Mouse (Mus musculus) liver, embryonic 14.5 days (tissue): Measurements from ENCODE around the gene Gm13696. TPM values are rescaled to one million over a fixed set of nuclear protein-coding genes. Genes with fewer than 3 reads are reported as not detected.
"Not testable (repeated sequence)": the region's sequence is repeated elsewhere in the genome, so short reads cannot be mapped to it uniquely, and the experiment has no call there.

Experiments used
- ATAC-seq: fragments of 200-750 bp; cut with Nextera tagmentation; 2 replicates; pipeline ENCODE4 v1.8.0; 2017; ENCODE audit warnings: moderate number of reproducible peaks, mild to moderate bottlenecking, moderate library complexity; ENCODE audit not compliant: insufficient read depth
- DNase-seq, 3 experiments: peaks; one replicate each; pipeline ENCODE4 v3.0.0-alpha.2; 2012 to 2013; ENCODE audit warnings: low read depth in 3 of 3, low spot score in 3 of 3
- H3K27ac ChIP-seq: fragments of 300-500 bp; sonication (generic); 2 replicates; pipeline ENCODE4 v1.5.1; 2014; ENCODE audit warnings: moderate library complexity, mild to moderate bottlenecking, control low read depth, inconsistent platforms
- H3K27me3 ChIP-seq: fragments of 300-500 bp; sonication (generic); 2 replicates; pipeline ENCODE4 v1.6.1; 2014; ENCODE audit warnings: mild to moderate bottlenecking, low read length, moderate library complexity; ENCODE audit not compliant: control insufficient read depth, insufficient read depth
- H3K36me3 ChIP-seq: fragments of 300-500 bp; sonication (generic); replicated peaks from 2 replicates; pipeline ENCODE4 v1.6.1; 2014; ENCODE audit warnings: low read depth; ENCODE audit not compliant: control insufficient read depth, insufficient read depth
- H3K4me1 ChIP-seq, 2 experiments: fragments of 200-500 bp in 1 of 2; fragments of 300-500 bp in 1 of 2; sonication (generic) in 1 of 2; replicated peaks; 2 replicates each; pipeline ENCODE4 v1.6.1; 2012 to 2014; ENCODE audit warnings: antibody characterized with exemption in 1 of 2, inconsistent platforms in 1 of 2, low read length in 1 of 2; ENCODE audit not compliant: control insufficient read depth in 2 of 2, insufficient read depth in 2 of 2
- H3K4me2 ChIP-seq: fragments of 300-500 bp; sonication (generic); 2 replicates; pipeline ENCODE4 v1.6.1; 2014; ENCODE audit warnings: low read depth, mild to moderate bottlenecking, control low read depth, moderate library complexity
- H3K4me3 ChIP-seq, 2 experiments: fragments of 200-500 bp in 1 of 2; fragments of 300-500 bp in 1 of 2; sonication (generic) in 1 of 2; 2 replicates each; pipeline ENCODE4 v1.5.1; 2012 to 2014; ENCODE audit warnings: low read depth in 2 of 2, low read length in 2 of 2, mild to moderate bottlenecking in 2 of 2, control low read depth in 1 of 2, inconsistent platforms in 1 of 2, moderate library complexity in 1 of 2; ENCODE audit not compliant: insufficient read depth in 1 of 2
- H3K9ac ChIP-seq: fragments of 300-500 bp; sonication (generic); replicated peaks from 2 replicates; pipeline ENCODE4 v1.6.1; 2014; ENCODE audit warnings: mild to moderate bottlenecking, control low read depth, moderate library complexity
- H3K9me3 ChIP-seq: fragments of 300-500 bp; sonication (generic); 2 replicates; pipeline ENCODE4 v1.6.1; 2016; ENCODE audit warnings: low read length, mixed read lengths; ENCODE audit not compliant: control insufficient read depth
- WGBS: fragments of 180-500 bp; shearing (Covaris S2); extraction: QIAGEN DNeasy Blood & Tissue Kit; methylation state at CpG from one replicate; pipeline ENCODE4 v1.1.7; 2014; ENCODE audit not compliant: insufficient replicate concordance; 5-methylcytosine and 5-hydroxymethylcytosine counted together
- polyA plus RNA-seq, 2 experiments: library from polyadenylated mRNA; depleted of rRNA in 1 of 2; stranded (reverse) in 1 of 2; unstranded in 1 of 2; fragments of >200 nt; fragmentation: Nextera tagmentation in 1 of 2; extraction: Ambion mirVana in 1 of 2; gene quantifications; 2 replicates each; pipeline versions ENCODE4 v1.2.1 to v1.2.3; 2012 to 2014

Gm13696 gene
- polyA plus RNA-seq, 2 experiments = not detected

DNA sequence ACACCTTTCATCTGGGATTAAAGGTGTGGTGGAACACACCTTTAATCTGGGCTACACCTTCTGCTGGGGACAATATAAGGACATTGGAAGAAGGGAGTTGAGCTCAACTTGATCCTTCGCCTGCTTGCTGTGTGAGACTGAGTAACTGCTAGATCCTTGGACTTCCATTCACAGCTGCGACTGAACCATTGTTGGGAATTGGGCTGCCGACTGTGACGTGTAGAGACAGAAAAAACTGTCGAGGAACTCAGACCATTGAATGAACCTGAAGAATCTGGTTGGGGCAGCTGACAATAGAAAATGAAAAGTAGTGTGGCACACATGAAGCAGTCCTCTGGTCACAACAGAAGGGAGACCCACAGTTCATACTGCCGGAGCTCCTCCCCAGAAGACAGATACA, 5.9 kb upstream of the Gm13696 start, which contains the start of gene Gm13695:
Gm13695 (plus strand) TSS at position 301 of the 400 bp plus-strand sequence.
- H3K9me3 ChIP-seq, H3K27ac ChIP-seq, H3K36me3 ChIP-seq, H3K4me1 ChIP-seq, ATAC-seq, DNase-seq, H3K9ac ChIP-seq, H3K4me2 ChIP-seq, H3K4me3 ChIP-seq, H3K27me3 ChIP-seq: not testable (repeated sequence)
- no CpG with 5 or more reads among the region's 6 CpGs for WGBS

- H3K27ac ChIP-seq, H3K27me3 ChIP-seq, H3K4me1 ChIP-seq, H3K9ac ChIP-seq, H3K4me3 ChIP-seq, H3K36me3 ChIP-seq, H3K4me2 ChIP-seq, ATAC-seq, DNase-seq, H3K9me3 ChIP-seq: not testable (repeated sequence)
- no CpG with 5 or more reads among the region's 6 CpGs for WGBS
These were observed 5.7 kb downstream of the Gm13696 start, which contains the start of gene Gm13694 for GRCm38 (mm10) chr2:83978633-83979032. TSS of gene Gm13694 (plus strand) at chr2:83978933.

DNA sequence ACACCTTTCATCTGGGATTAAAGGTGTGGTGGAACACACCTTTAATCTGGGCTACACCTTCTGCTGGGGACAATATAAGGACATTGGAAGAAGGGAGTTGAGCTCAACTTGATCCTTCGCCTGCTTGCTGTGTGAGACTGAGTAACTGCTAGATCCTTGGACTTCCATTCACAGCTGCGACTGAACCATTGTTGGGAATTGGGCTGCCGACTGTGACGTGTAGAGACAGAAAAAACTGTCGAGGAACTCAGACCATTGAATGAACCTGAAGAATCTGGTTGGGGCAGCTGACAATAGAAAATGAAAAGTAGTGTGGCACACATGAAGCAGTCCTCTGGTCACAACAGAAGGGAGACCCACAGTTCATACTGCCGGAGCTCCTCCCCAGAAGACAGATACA, 11.5 kb downstream of the Gm13696 start, which contains the start of gene Gm13697:
Gm13697 (plus strand) TSS at position 301 of the 400 bp plus-strand sequence.
- DNase-seq, H3K9me3 ChIP-seq, H3K4me1 ChIP-seq, ATAC-seq, H3K4me3 ChIP-seq, H3K4me2 ChIP-seq, H3K27ac ChIP-seq, H3K9ac ChIP-seq, H3K27me3 ChIP-seq, H3K36me3 ChIP-seq: not testable (repeated sequence)
- no CpG with 5 or more reads among the region's 6 CpGs for WGBS

GRCm38 (mm10) chr2:83990253-83990652, 17.3 kb downstream of the Gm13696 start, which contains the start of gene Gm13691:
TSS of gene Gm13691 (plus strand) at chr2:83990553.
- not testable (repeated sequence) for H3K4me1 ChIP-seq, H3K9me3 ChIP-seq, H3K27ac ChIP-seq, DNase-seq, H3K4me3 ChIP-seq, ATAC-seq, H3K9ac ChIP-seq, H3K36me3 ChIP-seq, H3K4me2 ChIP-seq, H3K27me3 ChIP-seq
- no CpG with 5 or more reads among the region's 6 CpGs for WGBS

- not testable (repeated sequence) for H3K4me1 ChIP-seq, H3K9me3 ChIP-seq, DNase-seq, H3K36me3 ChIP-seq, H3K27ac ChIP-seq, H3K27me3 ChIP-seq, H3K4me3 ChIP-seq, H3K9ac ChIP-seq
- WGBS = 12% methylated on average over 7 of the region's 9 CpGs
- peak; percentile 68 for ATAC-seq
- 0 out of 2 replicates have a peak overlapping the region, but pooled peaks have one; percentile 20 for H3K4me2 ChIP-seq
These were observed 20.8 kb downstream of the Gm13696 start for GRCm38 (mm10) chr2:83993639-83994255.

GRCm38 (mm10) chr2:83994526-83994925, 21.6 kb downstream of the Gm13696 start:
- H3K27me3 ChIP-seq, H3K9ac ChIP-seq, DNase-seq, H3K4me2 ChIP-seq, H3K4me3 ChIP-seq, H3K27ac ChIP-seq, ATAC-seq, H3K36me3 ChIP-seq, H3K4me1 ChIP-seq, H3K9me3 ChIP-seq: not testable (repeated sequence)
- no CpG with 5 or more reads among the region's 3 CpGs for WGBS
